11 mouse cellular contexts compared by ENCODE assay signal in the genomic region with DNA sequence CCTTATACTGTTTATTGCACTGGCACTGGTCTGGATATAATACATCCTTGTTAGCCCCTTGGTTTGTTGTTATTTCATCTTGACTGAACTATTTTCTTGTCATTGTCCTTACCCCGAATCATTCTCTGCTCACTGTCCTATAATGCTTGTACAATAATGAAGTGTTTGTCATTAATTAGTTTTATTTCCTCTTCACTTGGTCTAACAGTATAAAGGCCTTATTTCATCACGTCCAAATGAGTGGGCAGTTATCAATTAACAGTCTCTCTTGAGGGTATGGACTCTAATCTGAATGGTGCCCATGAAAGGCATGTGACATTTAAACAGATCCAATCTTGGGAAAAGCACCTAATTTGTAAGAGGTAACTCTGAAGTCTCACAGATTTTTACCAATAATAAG.
"Had no signal": no experiment of that assay in that cellular context is flagged by ENCODE, and none has a peak within 500 bp of the region (broad histone marks: within the 10 kb centered on the region; RNA-seq: fewer than 3 reads in every experiment).

No protein-coding gene starts in this region.

- H3K27me3 ChIP-seq: limb, embryonic 15.5 days; liver, embryonic 12.5 days; neural tube, embryonic 12.5 days had no signal

- H3K4me3 ChIP-seq: limb, embryonic 15.5 days; liver, embryonic 12.5 days; myocyte; neural tube, embryonic 12.5 days had no signal

- H3K9me3 ChIP-seq: limb, embryonic 15.5 days; liver, embryonic 12.5 days; neural tube, embryonic 12.5 days had no signal

- DNase-seq: kidney, adult 11 months; layer of hippocampus, adult 9-11 months; layer of hippocampus, postnatal 36 days; right cerebral cortex, adult 18-20 months; right cerebral cortex, postnatal 25 days; thymus, postnatal 36 days had no signal

- H3K4me1 ChIP-seq: limb, embryonic 15.5 days; liver, embryonic 12.5 days; neural tube, embryonic 12.5 days had no signal

- H3K36me3 ChIP-seq: limb, embryonic 15.5 days; liver, embryonic 12.5 days; neural tube, embryonic 12.5 days had no signal

- H3K9ac ChIP-seq: limb, embryonic 15.5 days; liver, embryonic 12.5 days; neural tube, embryonic 12.5 days had no signal

- H3K27ac ChIP-seq: kidney, postnatal 0 days; limb, embryonic 15.5 days; liver, embryonic 12.5 days; neural tube, embryonic 12.5 days had no signal

- ATAC-seq: liver, embryonic 12.5 days had no signal

- H3K4me2 ChIP-seq: limb, embryonic 15.5 days; liver, embryonic 12.5 days; neural tube, embryonic 12.5 days had no signal
